Mouse (Mus musculus) lung, adult 2 months (tissue): Measurements from ENCODE around the gene Hist1h1e. TPM values are rescaled to one million over a fixed set of nuclear protein-coding genes. Genes with fewer than 3 reads are reported as not detected.
A peak's percentile ranks its signal among the peaks of the same experiment; 100 is the strongest.
"Not testable (repeated sequence)": the region's sequence is repeated elsewhere in the genome, so short reads cannot be mapped to it uniquely, and the experiment has no call there.

Experiments
- DNase-seq: peaks from one replicate; pipeline ENCODE4 v3.0.0; 2022
- H3K4me1 ChIP-seq: fragments of 200-500 bp; 2 replicates; pipeline ENCODE4 v1.6.1; 2011; ENCODE audit warnings: low read length; ENCODE audit not compliant: control insufficient read depth, insufficient read depth
- H3K4me3 ChIP-seq: fragments of 200-500 bp; replicated peaks from 2 replicates; pipeline ENCODE3; 2011; ENCODE audit warnings: low read depth, mild to moderate bottlenecking, control low read depth, low read length; ENCODE audit errors: extremely low read depth
- CTCF ChIP-seq: fragments of 200-500 bp; IDR thresholded peaks from 2 replicates; pipeline ENCODE4 v1.5.1; 2011; ENCODE audit warnings: mild to moderate bottlenecking, low read length, control low read depth; ENCODE audit not compliant: insufficient read depth
- POLR2A ChIP-seq: fragments of 200-500 bp; IDR thresholded peaks from 2 replicates; pipeline ENCODE4 v1.6.1; 2011; ENCODE audit warnings: low read depth, mild to moderate bottlenecking, control low read depth, low read length, borderline replicate concordance; ENCODE audit errors: extremely low read depth
- WGBS: fragments of 180-500 bp; shearing (Covaris S2); methylation state at CpG from one replicate; pipeline ENCODE4 v1.1.7; 2018; 5-methylcytosine and 5-hydroxymethylcytosine counted together
- polyA plus RNA-seq: library from polyadenylated mRNA; depleted of rRNA; stranded (reverse); fragments of >200 nt; gene quantifications from 2 replicates; pipeline ENCODE4 v1.2.3, GENCODE M21; 2012; rRNA removed

The Hist1h1e gene
- polyA plus RNA-seq, 1 experiment: 2.0 TPM

GRCm38 (mm10) chr13:23573898-23574524 is 48.3 kb downstream of the Hist1h1e start, which contains the start of the genes Hist1h2bf and Hist1h2ad:
Hist1h2bf (minus strand) TSS chr13:23574196.
Hist1h2ad (plus strand) TSS chr13:23574381.
- peak; percentile 33; the same call in 1 of the 2 replicates for TF ChIP-seq POLR2A
- WGBS: 2% methylated on average over 42 of the region's 42 CpGs
- H3K4me3 ChIP-seq: peak within 1 kb of the TSS; percentile 49
- peak; percentile 65 for DNase-seq
- H3K4me1 ChIP-seq: not testable (repeated sequence)

GRCm38 (mm10) chr13:23573034-23573897 is 49.1 kb downstream of the Hist1h1e start:
- 11% methylated on average over 20 of the region's 20 CpGs for WGBS
- not testable (repeated sequence) for DNase-seq, H3K4me3 ChIP-seq, H3K4me1 ChIP-seq

- TF ChIP-seq POLR2A (no peak), CTCF (no peak)
- DNase-seq: no peak
- Histone ChIP-seq H3K4me3 (peak overlapping the region; percentile 28), H3K4me1 (no peaks in the 10 kb centered on the region; the same call in 1 of the 2 replicates)
- 26% methylated on average over 2 of the region's 2 CpGs for WGBS
Measured at GRCm38 (mm10) chr13:23572218-23573033, 49.9 kb downstream of the Hist1h1e start.

DNA sequence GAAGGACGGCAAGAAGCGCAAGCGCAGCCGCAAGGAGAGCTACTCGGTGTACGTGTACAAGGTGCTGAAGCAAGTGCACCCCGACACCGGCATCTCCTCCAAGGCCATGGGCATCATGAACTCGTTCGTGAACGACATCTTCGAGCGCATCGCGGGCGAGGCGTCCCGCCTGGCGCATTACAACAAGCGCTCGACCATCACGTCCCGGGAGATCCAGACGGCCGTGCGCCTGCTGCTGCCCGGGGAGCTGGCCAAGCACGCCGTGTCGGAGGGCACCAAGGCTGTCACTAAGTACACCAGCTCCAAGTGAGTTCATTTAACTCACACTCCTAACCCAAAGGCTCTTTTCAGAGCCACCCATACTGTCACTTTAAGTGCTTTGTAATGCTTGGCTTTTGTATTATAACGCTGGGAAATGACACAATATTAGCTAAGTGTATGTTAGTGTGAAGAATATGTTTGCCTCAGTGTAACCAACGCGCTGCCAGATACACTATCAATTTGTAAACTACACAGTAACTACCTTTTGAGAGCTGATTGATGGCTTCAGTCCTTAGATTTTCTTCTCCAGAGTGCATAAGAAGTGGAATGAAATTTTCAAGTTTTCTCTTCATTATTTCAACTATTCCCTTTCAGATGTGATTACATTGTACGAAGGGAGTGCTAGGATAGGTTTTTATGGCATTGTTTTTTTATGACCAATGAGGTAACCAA is 50.7 kb downstream of the Hist1h1e start:
- DNase-seq, H3K4me1 ChIP-seq: not testable (repeated sequence)
- H3K4me3 ChIP-seq: peak overlapping the region; percentile 80
- under 1% methylated on average over 19 of the region's 34 CpGs for WGBS

- peak within 1 kb of the TSS; percentile 80 for H3K4me3 ChIP-seq
- DNase-seq: peak; percentile 73
- H3K4me1 ChIP-seq: no peaks in the 10 kb centered on the region; the same call in 1 of the 2 replicates
- under 1% methylated on average over 18 of the region's 18 CpGs for WGBS
- peak; percentile 56; the same call in 1 of the 2 replicates for TF ChIP-seq POLR2A
- TF ChIP-seq CTCF: no peak
Measured at GRCm38 (mm10) chr13:23571022-23571503, 51.3 kb downstream of the Hist1h1e start, which contains the start of the genes Hist1h2ae and Hist1h2bg. Hist1h2ae (minus strand) TSS chr13:23571220. Hist1h2bg (plus strand) TSS chr13:23571396.

Other genes with a start within 250 kb of the Hist1h1e start
- gene Abt1, start 198.7 kb downstream of the Hist1h1e start, polyA plus RNA-seq: 2.7 and 3.3 TPM in 2 replicates
- not detected in 2 replicates for gene Btn1a1, start 156.7 kb downstream of the Hist1h1e start, polyA plus RNA-seq
- not detected in 2 replicates for gene Btn2a2, start 133.7 kb downstream of the Hist1h1e start, polyA plus RNA-seq
- 27.1 and 28.0 TPM in 2 replicates for gene Hist1h4h, start 91.5 kb downstream of the Hist1h1e start, polyA plus RNA-seq
- 28.7 and 47.1 TPM in 2 replicates for gene Hist1h2af, start 88.7 kb downstream of the Hist1h1e start, polyA plus RNA-seq
- 2.1 and 2.3 TPM in 2 replicates for gene Hist1h3g, start 87.1 kb downstream of the Hist1h1e start, polyA plus RNA-seq
- gene Hist1h2bh, start 79.2 kb downstream of the Hist1h1e start, polyA plus RNA-seq: 0.66 and 0.87 TPM in 2 replicates
- gene Hist1h3f, start 78.5 kb downstream of the Hist1h1e start, polyA plus RNA-seq: 1.3 and 1.7 TPM in 2 replicates
- 1.4 and 1.8 TPM in 2 replicates for gene Hist1h4f, start 70.9 kb downstream of the Hist1h1e start, polyA plus RNA-seq
- gene Hist1h1d, start 69.3 kb downstream of the Hist1h1e start, polyA plus RNA-seq: 0.10 and 0.12 TPM in 2 replicates
- 8.4 and 9.2 TPM in 2 replicates for gene Hist1h3e, start 60.2 kb downstream of the Hist1h1e start, polyA plus RNA-seq
- gene Hist1h2ae, start 51.3 kb downstream of the Hist1h1e start, polyA plus RNA-seq: 1.8 and 2.3 TPM in 2 replicates
- 9.8 and 22.7 TPM in 2 replicates for gene Hist1h2bg, start 51.2 kb downstream of the Hist1h1e start, polyA plus RNA-seq
- gene Hist1h2bf, start 48.4 kb downstream of the Hist1h1e start, polyA plus RNA-seq: 2.7 and 3.4 TPM in 2 replicates
- 1.2 and 2.0 TPM in 2 replicates for gene Hist1h2ad, start 48.2 kb downstream of the Hist1h1e start, polyA plus RNA-seq
- gene Hist1h3d, start 46.8 kb downstream of the Hist1h1e start, polyA plus RNA-seq: 2.6 and 4.5 TPM in 2 replicates
- gene Hist1h4d, start 41.0 kb downstream of the Hist1h1e start, polyA plus RNA-seq: 9.0 and 9.5 TPM in 2 replicates
- 2.7 and 3.0 TPM in 2 replicates for gene Hist1h2be, start 1.4 kb downstream of the Hist1h1e start, polyA plus RNA-seq
- 0.45 and 0.61 TPM in 2 replicates for gene Hist1h2ac, start 61.4 kb upstream of the Hist1h1e start, polyA plus RNA-seq
- 142 and 182 TPM in 2 replicates for gene Hist1h2bc, start 61.6 kb upstream of the Hist1h1e start, polyA plus RNA-seq
- not detected in 2 replicates for gene Hist1h1t, start 73.3 kb upstream of the Hist1h1e start, polyA plus RNA-seq
- 6.3 and 6.8 TPM in 2 replicates for gene Hist1h4c, start 75.9 kb upstream of the Hist1h1e start, polyA plus RNA-seq
- gene Hfe, start 88.3 kb upstream of the Hist1h1e start, polyA plus RNA-seq: 21.3 and 24.2 TPM in 2 replicates
- 38.1 and 46.7 TPM in 2 replicates for gene Hist1h1c, start 116.2 kb upstream of the Hist1h1e start, polyA plus RNA-seq
- 1.2 and 2.9 TPM in 2 replicates for gene Hist1h3c, start 123.0 kb upstream of the Hist1h1e start, polyA plus RNA-seq
- 2.5 and 2.6 TPM in 2 replicates for gene Hist1h2bb, start 124.2 kb upstream of the Hist1h1e start, polyA plus RNA-seq
- 2.0 and 3.9 TPM in 2 replicates for gene Hist1h2ab, start 128.6 kb upstream of the Hist1h1e start, polyA plus RNA-seq
- gene Hist1h3b, start 129.7 kb upstream of the Hist1h1e start, polyA plus RNA-seq: 2.6 and 3.8 TPM in 2 replicates
- 2.5 and 2.8 TPM in 2 replicates for gene Hist1h4b, start 134.5 kb upstream of the Hist1h1e start, polyA plus RNA-seq
- 2.4 and 2.9 TPM in 2 replicates for gene Hist1h4a, start 138.7 kb upstream of the Hist1h1e start, polyA plus RNA-seq
- 3.1 and 4.3 TPM in 2 replicates for gene Hist1h3a, start 139.8 kb upstream of the Hist1h1e start, polyA plus RNA-seq
- not detected in 2 replicates for gene Hist1h1a, start 141.1 kb upstream of the Hist1h1e start, polyA plus RNA-seq
- 0.07 TPM in 1 of 2 replicates, not detected in the other for gene Trim38, start 147.4 kb upstream of the Hist1h1e start, polyA plus RNA-seq
- gene Slc17a2, start 184.4 kb upstream of the Hist1h1e start, polyA plus RNA-seq: 0.32 and 0.52 TPM in 2 replicates
- 0.02 TPM in 1 of 2 replicates, not detected in the other for gene Slc17a3, start 216.9 kb upstream of the Hist1h1e start, polyA plus RNA-seq
- not detected in 2 replicates for gene Slc17a1, start 245.2 kb upstream of the Hist1h1e start, polyA plus RNA-seq